Mouse (Mus musculus): ENCODE results near the gene Nagk. TPM values are rescaled to one million over a fixed set of nuclear protein-coding genes. Genes with fewer than 3 reads are reported as not detected.

The Nagk gene
- polyA plus RNA-seq, 1 experiment from 2014 or later, result 148 TPM

DNA sequence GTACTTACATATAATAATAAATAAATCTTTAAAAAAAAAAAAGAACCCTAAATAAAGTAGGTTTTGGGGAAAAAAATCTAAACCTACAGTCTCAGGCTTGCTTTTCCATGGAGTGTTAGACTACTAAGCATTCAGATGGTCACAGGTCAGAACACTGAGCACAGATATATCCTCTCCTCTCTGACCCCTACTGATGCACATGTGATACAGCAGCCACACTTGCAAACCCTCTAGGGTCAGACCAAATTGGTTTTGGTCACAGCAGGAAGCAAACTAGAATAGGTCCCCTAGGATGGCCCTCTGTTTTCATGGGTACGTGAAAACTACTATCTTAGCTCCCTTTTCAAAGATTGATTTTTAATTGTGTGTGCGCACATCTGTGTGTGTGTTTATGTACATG is 42.0 kb downstream of the Nagk start:
- WGBS (ENCODE audit: missing documents), result 97% methylated on average over 2 of the region's 2 CpGs

DNA sequence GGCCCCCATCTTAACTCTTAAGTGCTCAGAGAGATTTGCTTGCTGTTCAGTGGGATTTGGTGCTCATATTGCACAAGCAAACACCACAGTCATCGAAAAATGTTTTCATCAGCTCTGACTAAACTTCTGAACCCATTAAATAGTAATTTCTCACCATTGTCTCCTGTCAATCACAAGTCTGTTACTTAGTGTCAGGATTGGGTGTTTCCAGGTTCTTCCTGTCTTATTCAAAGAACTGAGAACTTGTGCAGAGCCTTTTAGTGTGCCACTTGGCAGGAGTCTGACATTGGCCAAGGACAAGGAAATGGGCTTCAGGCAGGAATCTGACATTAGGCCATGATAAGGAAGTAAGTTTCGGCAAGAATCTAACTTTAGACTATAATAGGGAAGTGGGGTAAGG is 43.3 kb downstream of the Nagk start:
- WGBS (ENCODE audit: missing documents), result 43% methylated on average over 2 of the region's 2 CpGs
- H3K79me2 ChIP-seq (ENCODE audit: inconsistent target), result no peaks in the 10 kb centered on the region
- H3K36me3 ChIP-seq (ENCODE audit: inconsistent target), result no peaks in the 10 kb centered on the region
- H3K27ac ChIP-seq, result no peak overlapping the region
- no peak overlapping the region for H3K4me3 ChIP-seq (ENCODE audit: inconsistent target)

More for the DNA sequence above, 42.0 kb downstream of the Nagk start:
- Histone ChIP-seq H3K27ac (no peak overlapping the region), H3K79me2 (ENCODE audit: inconsistent target) (no peaks in the 10 kb centered on the region), H3K4me3 (ENCODE audit: inconsistent target) (no peak overlapping the region), H3K36me3 (ENCODE audit: inconsistent target) (no peaks in the 10 kb centered on the region)

DNA sequence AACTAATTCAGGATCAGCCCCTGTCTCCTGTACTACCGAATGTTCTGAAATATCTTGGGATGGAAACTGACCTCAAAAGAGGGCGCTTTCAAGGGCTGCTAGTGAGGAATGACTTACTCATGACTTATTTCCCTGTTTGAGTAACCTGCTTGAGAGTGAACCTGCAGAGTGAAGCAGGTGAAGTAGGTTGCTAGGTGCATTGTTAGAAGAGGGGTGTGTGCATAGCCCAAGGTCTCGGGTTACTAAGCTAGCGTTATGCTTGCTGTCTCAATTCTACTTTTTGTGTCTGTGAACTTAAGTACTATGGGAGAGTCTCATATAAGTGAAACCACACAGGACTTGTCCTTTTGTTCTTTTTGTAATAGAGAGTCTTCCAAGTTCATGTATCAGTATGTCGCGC is 45.3 kb downstream of the Nagk start:
- WGBS (ENCODE audit: missing documents), result 97% methylated on average over 6 of the region's 6 CpGs
- Histone ChIP-seq H3K4me3 (ENCODE audit: inconsistent target) (no peak overlapping the region), H3K27ac (no peak overlapping the region), H3K79me2 (ENCODE audit: inconsistent target) (no peaks in the 10 kb centered on the region), H3K36me3 (ENCODE audit: inconsistent target) (no peaks in the 10 kb centered on the region)

- Histone ChIP-seq H3K4me3 (ENCODE audit: inconsistent target) (no peak overlapping the region), H3K27ac (no peak overlapping the region), H3K79me2 (ENCODE audit: inconsistent target) (no peaks in the 10 kb centered on the region), H3K36me3 (ENCODE audit: inconsistent target) (no peaks in the 10 kb centered on the region)
- WGBS (ENCODE audit: missing documents), result 51% methylated on average over 10 of the region's 10 CpGs
Observed at GRCm38 (mm10) chr6:83844913-83845312, 50.1 kb downstream of the Nagk start.

DNA sequence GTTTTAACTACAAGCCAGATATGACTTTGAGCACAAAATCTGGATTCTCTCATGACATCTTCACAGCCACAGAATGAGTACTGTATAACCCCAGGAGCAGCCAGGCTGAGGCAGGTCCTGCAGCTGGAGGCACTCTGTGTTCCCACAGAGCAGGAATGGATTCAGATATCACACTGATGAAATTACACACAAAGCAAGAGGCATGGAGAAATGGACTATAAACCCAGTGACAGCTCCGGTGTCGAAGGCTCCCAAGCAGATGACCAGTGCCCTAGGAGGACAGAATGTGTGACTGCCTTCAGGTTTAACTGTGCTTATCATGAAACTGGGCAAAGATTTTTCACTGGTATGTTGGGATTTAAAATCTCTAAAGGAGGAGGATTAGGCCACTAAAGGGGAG is 51.4 kb downstream of the Nagk start:
- Histone ChIP-seq H3K36me3 (ENCODE audit: inconsistent target) (no peaks in the 10 kb centered on the region), H3K27ac (no peak overlapping the region), H3K79me2 (ENCODE audit: inconsistent target) (no peaks in the 10 kb centered on the region), H3K4me3 (ENCODE audit: inconsistent target) (no peak overlapping the region)
- WGBS (ENCODE audit: missing documents), result 100% methylated on average over 2 of the region's 2 CpGs

DNA sequence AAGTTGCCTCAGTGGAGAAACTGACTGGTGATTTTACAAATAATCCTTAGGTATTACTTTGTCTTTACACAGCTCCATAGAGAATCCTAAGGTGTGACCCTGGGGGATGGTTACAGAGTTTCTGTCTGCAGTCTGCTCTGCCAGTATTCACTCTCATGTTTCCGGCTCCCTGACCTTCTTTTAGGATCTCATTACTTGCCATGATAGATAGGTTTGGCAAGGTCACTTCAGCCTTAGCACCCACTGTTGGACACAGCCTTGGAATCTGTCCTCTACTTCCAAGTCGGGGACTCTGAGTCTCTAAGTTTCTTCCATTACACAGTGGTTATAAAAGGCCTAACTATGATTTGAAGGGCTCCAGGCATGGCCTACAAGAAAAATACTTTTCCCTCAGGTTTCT is 54.7 kb downstream of the Nagk start:
- Histone ChIP-seq H3K79me2 (ENCODE audit: inconsistent target) (no peaks in the 10 kb centered on the region), H3K4me3 (ENCODE audit: inconsistent target) (no peak overlapping the region), H3K27ac (no peak overlapping the region), H3K36me3 (ENCODE audit: inconsistent target) (no peaks in the 10 kb centered on the region)
- WGBS (ENCODE audit: missing documents), result 96% methylated on average over 2 of the region's 2 CpGs

Other genes with a start within 250 kb of the Nagk start
- 22.5 to 49.4 TPM (median 24.4 TPM) in 3 replicates for gene Stambp, start 222.3 kb upstream of the Nagk start, polyA plus RNA-seq (2018)
- gene Clec4f, start 138.8 kb upstream of the Nagk start, polyA plus RNA-seq (2018), result not detected in 3 replicates
- gene Cd207, start 117.1 kb upstream of the Nagk start, polyA plus RNA-seq (2018), result 0.49 TPM in 1 of 3 replicates, not detected in the others
- gene Vax2, start 83.7 kb upstream of the Nagk start, polyA plus RNA-seq (2018), result not detected in 3 replicates
- not detected in 3 replicates for gene Atp6v1b1, start 52.0 kb upstream of the Nagk start, polyA plus RNA-seq (2018)
- gene Ankrd53, start 32.3 kb upstream of the Nagk start, polyA plus RNA-seq (2018), result not detected in 3 replicates
- gene Tex261, start 19.2 kb upstream of the Nagk start, polyA plus RNA-seq (2018), result 35.3 to 72.5 TPM (median 65.9 TPM) in 3 replicates
- 5.8 to 9.0 TPM (median 6.1 TPM) in 3 replicates for gene Paip2b, start 36.8 kb downstream of the Nagk start, polyA plus RNA-seq (2018)
- 38.7 to 53.0 TPM (median 44.8 TPM) in 3 replicates for gene Zfp638, start 72.1 kb downstream of the Nagk start, polyA plus RNA-seq (2018)
- gene Dysf, start 213.6 kb downstream of the Nagk start, polyA plus RNA-seq (2018), result 0.24 to 0.26 TPM in 2 of 3 replicates, not detected in the other